ENCODE assay signal across 8 mouse cellular contexts in the genomic region with DNA sequence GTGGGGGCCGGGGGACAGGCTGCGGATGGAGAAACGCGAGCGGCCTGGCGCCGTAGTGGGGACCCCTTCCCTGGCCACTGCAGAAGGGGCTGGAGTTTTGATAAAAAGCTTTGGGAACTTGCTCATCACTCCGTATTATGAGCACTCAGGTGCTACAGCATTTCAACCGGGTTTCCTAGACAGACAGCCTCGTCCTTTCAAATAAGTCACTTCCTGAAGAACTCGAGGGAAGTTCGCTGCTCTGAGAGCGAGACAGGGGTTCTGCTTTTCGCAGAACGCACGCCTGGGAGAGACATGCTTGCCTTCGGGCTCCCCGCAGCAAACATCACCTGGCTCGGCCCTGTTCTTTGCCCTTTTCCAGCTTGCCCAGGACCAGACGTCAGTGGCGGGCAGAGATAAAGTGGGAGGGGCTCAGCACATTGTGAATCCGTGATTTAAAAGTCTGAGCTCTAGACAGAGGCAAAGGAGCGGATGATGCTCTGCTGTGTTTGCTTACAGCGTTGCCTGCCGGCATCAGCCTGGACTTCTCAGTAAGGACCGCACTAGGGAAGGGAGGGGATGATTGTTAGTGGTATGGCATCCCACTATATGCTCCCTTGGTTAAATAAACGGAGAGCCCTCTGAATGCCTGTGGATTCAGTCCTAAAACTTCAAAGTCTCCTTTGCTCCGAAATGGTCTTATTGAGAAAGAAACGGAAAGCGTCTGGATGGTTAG. TPM values are rescaled to one million over a fixed set of nuclear protein-coding genes. Genes with fewer than 3 reads are reported as not detected.
DNase-seq lines count a peak whose midpoint lies in the region; ATAC-seq lines count a peak whose summit lies in the region.

No protein-coding gene starts in this region.

- H3K36me3 ChIP-seq in heart, embryonic 10.5 days = no peaks in the 10 kb centered on the region
- H3K36me3 ChIP-seq in hindbrain, embryonic 15.5 days = no peaks in the 10 kb centered on the region
- H3K36me3 ChIP-seq in midbrain, embryonic 12.5 days = no peaks in the 10 kb centered on the region

- H3K9ac ChIP-seq in hindbrain, embryonic 15.5 days = 0 out of 2 replicates have a peak overlapping the region, but pooled peaks have one; percentile 15
- peak overlapping the region; percentile 44; the same call in 1 of the 2 replicates for H3K9ac ChIP-seq in midbrain, embryonic 12.5 days (replicated peaks)

- no peaks in the 10 kb centered on the region for H3K9me3 ChIP-seq in heart, embryonic 10.5 days
- H3K9me3 ChIP-seq in hindbrain, embryonic 15.5 days = no peaks in the 10 kb centered on the region
- H3K9me3 ChIP-seq in midbrain, embryonic 12.5 days = no peaks in the 10 kb centered on the region

- peaks cover 19% of the 10 kb centered on the region for H3K4me1 ChIP-seq in heart, embryonic 10.5 days
- H3K4me1 ChIP-seq in hindbrain, embryonic 15.5 days (replicated peaks) = peaks cover 22% of the 10 kb centered on the region
- H3K4me1 ChIP-seq in midbrain, embryonic 12.5 days = peaks cover 12% of the 10 kb centered on the region

- H3K27me3 ChIP-seq in heart, embryonic 10.5 days (ENCODE audit: insufficient read depth, poor library complexity, severe bottlenecking) = peaks cover 89% of the 10 kb centered on the region
- peaks cover 56% of the 10 kb centered on the region for H3K27me3 ChIP-seq in hindbrain, embryonic 15.5 days
- peaks cover 81% of the 10 kb centered on the region for H3K27me3 ChIP-seq in midbrain, embryonic 12.5 days

- peak overlapping the region; percentile 73 for H3K27ac ChIP-seq in heart, embryonic 10.5 days
- H3K27ac ChIP-seq in hindbrain, embryonic 15.5 days (replicated peaks) = no peak overlapping the region
- H3K27ac ChIP-seq in midbrain, embryonic 12.5 days (replicated peaks) = no peak overlapping the region

- WGBS in heart, embryonic 10.5 days = 10% methylated on average over 30 of the region's 30 CpGs
- WGBS in hindbrain, embryonic 15.5 days = 10% methylated on average over 30 of the region's 30 CpGs
- WGBS in midbrain, embryonic 12.5 days = 9% methylated on average over 30 of the region's 30 CpGs

- DNase-seq in heart, embryonic 10.5 days (ENCODE audit: low spot score) = no peak
- DNase-seq in heart, postnatal 4 days = no peak
- DNase-seq in brain, adult 2 months (ENCODE audit: low read depth, low spot score) = peak; percentile 3
- DNase-seq in spleen, adult 12 weeks (ENCODE audit: low spot score) = no peak
- DNase-seq in urinary bladder, postnatal 4 days (ENCODE audit: low spot score in 2 of 2) = no peak
- DNase-seq in right cerebral cortex, adult 2 months (ENCODE audit: low spot score in 2 of 2) = no peak

- peak overlapping the region; percentile 84 for H3K4me2 ChIP-seq in hindbrain, embryonic 15.5 days
- peak overlapping the region; percentile 97 for H3K4me2 ChIP-seq in midbrain, embryonic 12.5 days (replicated peaks)

- ATAC-seq in hindbrain, embryonic 15.5 days (ENCODE audit: low FRiP score, low read depth) = no peak
- no peak for ATAC-seq in midbrain, embryonic 12.5 days (ENCODE audit: low FRiP score, low read depth)

- peak overlapping the region; percentile 71 for H3K4me3 ChIP-seq in heart, embryonic 10.5 days
- H3K4me3 ChIP-seq in hindbrain, embryonic 15.5 days = peak overlapping the region; percentile 44
- H3K4me3 ChIP-seq in midbrain, embryonic 12.5 days = peak overlapping the region; percentile 57

RNA-seq across cellular contexts. Expression of gene Vwa2, which starts 0.7 kb away (rescaled TPM):
- 0.38 and 1.9 TPM in 2 replicates for polyA plus RNA-seq in heart, embryonic 10.5 days (2016; fragmentation: Nextera tagmentation; extraction: Ambion mirVana)
- total RNA-seq in heart, postnatal 4 days (2021) = not detected
- polyA plus RNA-seq in hindbrain, embryonic 15.5 days (2015; fragmentation: Nextera tagmentation; extraction: Ambion mirVana) = 0.50 and 0.62 TPM in 2 replicates
- 0.31 and 0.37 TPM in 2 replicates for polyA plus RNA-seq in midbrain, embryonic 12.5 days (2016; fragmentation: Nextera tagmentation; extraction: Ambion mirVana)

RNA-seq across cellular contexts. Expression of gene Tdrd1, which starts 48.7 kb away (rescaled TPM):
- polyA plus RNA-seq in heart, embryonic 10.5 days (2016; fragmentation: Nextera tagmentation; extraction: Ambion mirVana) = 1.0 TPM in 2 replicates
- total RNA-seq in heart, postnatal 4 days (2021) = under 1 TPM; 0.11 to 0.17 TPM
- polyA plus RNA-seq in hindbrain, embryonic 15.5 days (2015; fragmentation: Nextera tagmentation; extraction: Ambion mirVana) = 1.1 and 1.3 TPM in 2 replicates
- 0.34 and 0.48 TPM in 2 replicates for polyA plus RNA-seq in midbrain, embryonic 12.5 days (2016; fragmentation: Nextera tagmentation; extraction: Ambion mirVana)

RNA-seq across cellular contexts. Expression of gene Ccdc186, which starts 52.8 kb away (rescaled TPM):
- 14.7 and 15.2 TPM in 2 replicates for polyA plus RNA-seq in heart, embryonic 10.5 days (2016; fragmentation: Nextera tagmentation; extraction: Ambion mirVana)
- total RNA-seq in heart, postnatal 4 days (2021) = 10 to 100 TPM; 22.8 to 26.6 TPM
- polyA plus RNA-seq in hindbrain, embryonic 15.5 days (2015; fragmentation: Nextera tagmentation; extraction: Ambion mirVana) = 20.3 and 22.9 TPM in 2 replicates
- polyA plus RNA-seq in midbrain, embryonic 12.5 days (2016; fragmentation: Nextera tagmentation; extraction: Ambion mirVana) = 27.0 and 28.8 TPM in 2 replicates
